Mouse (Mus musculus) Muller cell, postnatal 12 days (primary cell): ENCODE measurements around the gene Stac3.

Experiments used
- DNase-seq: peaks from one replicate; pipeline ENCODE4 v3.0.0-alpha.2; 2015; ENCODE audit errors: inconsistent ontology term

Stac3 gene

DNA sequence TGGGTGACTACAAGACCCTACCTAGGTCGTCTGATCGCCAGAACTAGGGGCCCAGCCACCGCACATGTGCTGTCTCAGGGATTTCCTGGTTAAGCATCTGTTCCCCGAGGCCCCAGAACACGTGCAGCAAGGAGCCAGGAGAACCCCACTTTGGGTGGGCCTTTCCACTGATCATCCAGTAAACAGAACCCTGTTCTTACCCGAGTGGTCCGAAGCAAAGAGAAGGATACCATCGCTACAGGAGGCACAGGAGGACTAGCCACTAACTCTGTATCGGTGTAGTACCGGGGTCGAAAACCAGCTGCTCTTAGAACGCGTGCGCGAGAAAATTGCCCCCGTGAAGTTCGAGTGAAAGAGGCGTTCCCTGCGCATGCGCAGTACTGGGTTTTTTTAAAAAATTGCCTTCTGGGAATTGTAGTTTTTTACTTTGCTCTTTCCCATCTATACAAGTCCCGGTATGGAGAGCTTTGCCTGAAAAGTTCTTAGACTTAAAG lies 20.6 kb downstream of the Stac3 start, which contains the start of gene Shmt2:
Gene Shmt2, minus strand, starts transcription at position 357 of the 494 bp plus-strand sequence.
- peak; percentile 91 for DNase-seq

DNA sequence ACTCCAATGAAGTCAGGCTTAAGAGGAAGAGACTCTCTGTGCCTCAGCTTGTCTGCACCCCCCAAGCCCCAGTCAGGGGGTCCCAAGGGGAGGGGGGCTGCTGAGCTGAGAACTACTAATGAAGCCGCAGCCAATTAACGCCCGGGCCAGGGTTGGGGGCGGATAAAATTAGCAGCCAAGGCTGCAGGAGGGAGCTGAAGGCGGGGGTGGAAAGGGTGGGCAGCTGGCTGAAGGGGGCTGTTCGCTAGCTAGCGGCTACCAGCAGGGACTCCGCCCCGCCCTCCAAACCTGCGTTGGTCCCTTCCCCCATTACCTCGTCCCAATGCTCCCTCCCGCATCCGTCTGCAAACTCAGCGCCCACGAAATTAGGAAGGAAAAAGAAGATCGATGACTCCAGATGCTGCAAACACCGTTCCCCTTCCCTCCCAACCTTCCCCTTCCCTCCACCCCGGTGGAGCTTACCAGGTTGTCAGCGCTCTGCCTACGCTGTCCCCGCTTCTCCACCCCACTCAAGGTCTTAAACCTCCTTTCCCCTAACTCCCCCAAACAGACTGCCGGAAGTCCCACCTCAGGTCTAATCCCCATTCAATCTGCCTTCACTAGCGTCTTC lies 23.3 kb downstream of the Stac3 start:
- DNase-seq, result no peak

DNA sequence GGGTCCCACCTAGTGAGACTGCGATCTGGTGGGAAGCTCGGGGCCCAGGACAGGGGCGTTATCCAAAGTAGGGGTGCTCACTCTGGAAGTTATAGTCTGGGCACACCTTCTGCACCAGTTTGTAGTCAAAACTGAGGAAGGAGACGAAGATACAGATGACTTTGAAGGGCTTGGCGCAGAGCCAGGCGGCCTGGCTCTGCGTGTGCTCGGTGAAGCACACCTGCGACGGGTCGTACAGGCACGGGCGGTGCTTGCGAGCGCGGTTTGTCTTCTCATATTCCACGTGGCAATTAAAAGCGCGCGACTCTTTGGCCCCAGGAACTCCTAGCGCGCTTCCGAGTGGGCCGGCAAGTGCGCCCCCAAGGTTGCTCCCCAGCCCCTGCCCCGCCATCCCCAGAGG lies 24.6 kb downstream of the Stac3 start:
- DNase-seq, result no peak

DNA sequence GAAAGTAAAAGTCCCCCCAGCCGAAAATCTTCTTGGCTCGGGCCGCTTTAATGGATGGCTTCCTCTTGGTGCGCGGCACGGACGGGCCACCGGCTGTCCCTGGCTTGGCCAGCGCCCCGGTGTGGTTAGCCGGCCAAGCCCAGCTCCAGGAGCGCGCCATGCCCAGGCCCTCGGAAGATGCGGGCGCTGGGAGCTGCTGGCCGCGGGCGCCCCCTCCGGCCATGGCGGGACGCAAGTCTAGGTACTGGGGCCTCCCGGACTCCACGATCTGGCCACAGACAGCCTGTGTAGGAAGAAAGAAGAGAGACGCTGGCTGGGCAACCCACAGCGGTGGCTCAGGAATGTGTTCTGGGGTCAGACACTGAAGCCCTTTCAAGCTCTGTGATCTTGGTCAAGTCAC lies 25.2 kb downstream of the Stac3 start:
- DNase-seq, result peak; percentile 77

DNA sequence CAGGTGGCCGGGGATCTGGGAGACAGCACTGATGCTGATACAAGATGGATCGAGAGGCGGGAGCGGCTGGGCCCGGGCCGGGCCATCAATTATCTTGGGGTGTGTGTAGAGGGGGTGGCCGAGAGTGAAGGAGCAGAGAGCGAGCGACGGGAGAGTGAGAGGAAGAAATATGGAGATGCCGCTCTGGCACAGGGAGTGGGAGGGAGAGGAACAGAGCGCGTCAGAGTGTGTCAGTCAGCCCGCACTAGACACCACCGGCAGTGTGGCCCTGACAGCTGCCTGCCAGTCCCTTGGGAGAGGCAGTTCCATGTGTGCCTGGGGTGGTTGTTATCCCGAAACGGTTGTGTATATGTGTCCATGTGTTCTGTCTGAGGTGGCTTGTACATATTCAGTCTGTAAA lies 26.0 kb downstream of the Stac3 start:
- DNase-seq, result no peak

DNA sequence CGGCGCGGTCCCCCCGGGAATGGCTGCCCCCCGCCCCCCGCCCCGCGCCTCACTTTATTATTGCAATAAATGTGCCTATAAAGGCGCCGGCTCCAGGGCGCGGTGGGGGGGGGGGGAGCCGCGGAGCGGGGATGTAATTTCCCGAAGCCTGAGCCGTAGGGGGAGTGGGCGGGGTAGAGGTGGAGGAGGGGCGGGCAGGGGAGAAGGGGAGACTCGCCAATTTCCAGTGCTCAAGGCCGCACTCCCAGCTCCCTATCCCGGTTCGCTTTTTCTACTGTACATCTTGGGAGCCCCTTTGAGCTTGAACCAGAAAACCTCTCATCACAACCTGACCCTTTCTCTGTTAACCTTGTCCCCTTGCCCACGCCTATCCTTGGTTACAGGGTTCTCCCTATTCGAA lies 29.5 kb downstream of the Stac3 start:
- no peak for DNase-seq

DNA sequence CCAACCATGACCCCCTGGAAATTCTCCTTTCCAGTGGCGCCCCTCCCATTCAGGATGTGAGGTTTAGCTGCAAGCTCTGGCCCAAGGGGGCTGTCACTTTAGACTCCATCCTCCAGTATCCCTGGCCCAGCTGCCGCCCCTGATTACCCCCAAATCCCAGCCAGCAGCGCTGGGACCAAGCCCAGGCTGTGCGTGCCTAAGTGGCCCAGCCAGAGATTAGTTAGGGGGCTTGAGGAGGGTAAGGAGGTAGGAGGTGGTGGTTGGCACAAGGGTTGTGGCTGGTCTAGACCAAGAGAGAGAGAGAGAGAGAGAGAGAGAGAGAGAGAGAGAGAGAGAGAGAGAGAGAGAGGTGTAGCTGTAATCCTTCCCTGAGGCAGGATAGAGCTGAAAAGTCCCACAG lies 30.1 kb downstream of the Stac3 start:
- DNase-seq, result no peak

DNA sequence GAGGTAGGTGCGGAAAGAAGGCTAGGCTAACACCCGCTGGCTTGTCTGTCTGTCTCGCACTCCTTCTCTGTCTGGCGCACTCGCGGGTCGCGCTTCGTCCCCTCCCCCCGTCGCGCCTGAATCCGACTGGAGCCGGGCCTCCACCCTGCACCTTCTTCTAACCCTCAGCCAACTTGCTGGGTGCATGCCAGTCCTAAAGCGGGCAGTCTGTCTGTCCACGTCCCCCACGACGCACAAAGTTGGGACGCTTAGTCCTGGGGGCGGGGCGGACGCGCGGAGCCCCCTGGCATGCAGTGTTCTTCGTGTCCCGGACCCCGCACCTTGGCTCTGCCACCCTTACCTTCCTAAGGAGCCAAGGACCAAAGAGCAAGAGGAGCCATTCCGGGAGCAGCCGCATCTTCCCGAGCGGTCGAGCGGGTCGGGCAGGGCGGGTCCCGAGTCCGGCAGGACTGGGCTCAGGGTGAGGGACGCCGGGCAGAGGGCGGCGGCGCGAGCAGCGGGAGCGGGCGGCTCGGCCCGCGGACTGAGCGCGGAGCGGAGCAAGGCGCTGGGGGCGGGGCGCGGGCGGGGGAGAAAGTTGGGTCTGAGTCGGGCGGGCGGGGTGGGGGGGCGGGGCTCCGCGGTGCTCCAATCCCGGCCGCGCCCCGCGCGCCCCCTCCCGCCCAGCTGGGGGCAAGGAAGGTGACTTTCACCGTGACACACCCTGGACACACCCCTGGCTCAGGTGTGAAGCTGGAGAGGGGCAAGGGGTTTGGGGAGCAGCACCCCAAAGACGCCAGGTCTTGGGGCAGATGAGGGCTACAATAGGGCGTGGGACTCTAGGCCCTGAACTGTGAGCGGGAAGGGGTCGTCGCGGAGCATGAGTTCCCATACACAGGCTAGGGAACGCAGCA lies 32.8 kb downstream of the Stac3 start, which contains the start of gene Nxph4:
Gene Nxph4, minus strand, starts transcription at position 524 of the 893 bp plus-strand sequence.
- DNase-seq, result peak; percentile 66

DNA sequence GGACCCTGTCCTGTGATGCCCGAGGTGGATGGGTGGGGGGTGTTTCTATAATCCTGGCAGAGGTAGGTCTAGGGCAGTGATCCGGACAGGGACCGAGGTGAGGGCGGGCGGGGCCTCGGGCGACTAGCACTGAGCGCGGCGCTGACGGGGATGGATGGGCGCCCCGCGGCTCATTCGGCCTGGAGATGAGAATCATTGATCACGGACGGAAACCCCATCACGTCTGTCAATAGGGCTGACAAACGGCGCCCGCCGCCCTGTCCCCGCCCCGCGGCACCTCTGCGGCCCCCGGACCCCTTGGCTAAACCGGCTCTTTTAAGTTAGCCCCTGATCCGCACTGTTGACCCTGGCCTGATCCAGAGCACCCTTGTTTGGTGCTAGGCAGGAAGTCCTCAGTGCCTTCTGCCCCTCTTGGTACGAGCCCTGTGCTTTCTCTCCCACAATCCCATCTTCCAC lies 33.5 kb downstream of the Stac3 start:
- DNase-seq, result no peak

DNA sequence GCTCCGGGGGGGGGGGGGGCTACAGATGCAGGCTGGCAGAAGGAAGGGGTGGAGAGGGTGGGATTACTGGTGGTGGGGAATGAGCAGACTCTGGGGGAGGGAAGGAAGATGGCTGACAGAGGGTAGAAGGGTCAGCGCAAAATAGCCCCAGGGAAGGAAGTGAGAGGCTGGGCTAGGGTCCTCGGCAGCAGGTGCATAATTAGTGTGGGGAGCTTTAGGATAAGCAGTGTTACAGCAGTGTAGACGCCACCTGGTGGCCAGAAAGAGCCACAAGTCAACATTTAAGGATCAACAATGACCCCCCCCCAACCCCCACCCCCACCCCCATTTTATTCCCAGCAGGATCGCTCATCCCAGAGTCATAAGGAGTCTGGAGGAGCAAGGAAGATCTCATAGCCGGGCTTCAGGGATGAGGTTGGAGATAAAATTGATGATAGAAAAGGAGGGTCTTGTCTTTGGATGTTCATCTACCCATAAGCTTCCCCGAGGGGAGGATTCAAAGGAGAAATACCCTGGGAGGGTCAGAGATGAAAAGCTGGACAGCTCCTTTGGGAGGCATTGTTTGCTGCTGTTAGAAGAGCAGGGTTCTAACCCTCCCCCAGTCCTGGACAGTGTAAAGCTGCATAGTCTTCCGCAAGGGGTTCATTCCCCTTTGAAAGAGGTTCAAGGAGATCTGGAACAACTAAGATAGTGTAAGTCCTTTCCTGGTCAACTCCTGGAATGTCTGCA lies 35.3 kb downstream of the Stac3 start:
- DNase-seq, result no peak

DNA sequence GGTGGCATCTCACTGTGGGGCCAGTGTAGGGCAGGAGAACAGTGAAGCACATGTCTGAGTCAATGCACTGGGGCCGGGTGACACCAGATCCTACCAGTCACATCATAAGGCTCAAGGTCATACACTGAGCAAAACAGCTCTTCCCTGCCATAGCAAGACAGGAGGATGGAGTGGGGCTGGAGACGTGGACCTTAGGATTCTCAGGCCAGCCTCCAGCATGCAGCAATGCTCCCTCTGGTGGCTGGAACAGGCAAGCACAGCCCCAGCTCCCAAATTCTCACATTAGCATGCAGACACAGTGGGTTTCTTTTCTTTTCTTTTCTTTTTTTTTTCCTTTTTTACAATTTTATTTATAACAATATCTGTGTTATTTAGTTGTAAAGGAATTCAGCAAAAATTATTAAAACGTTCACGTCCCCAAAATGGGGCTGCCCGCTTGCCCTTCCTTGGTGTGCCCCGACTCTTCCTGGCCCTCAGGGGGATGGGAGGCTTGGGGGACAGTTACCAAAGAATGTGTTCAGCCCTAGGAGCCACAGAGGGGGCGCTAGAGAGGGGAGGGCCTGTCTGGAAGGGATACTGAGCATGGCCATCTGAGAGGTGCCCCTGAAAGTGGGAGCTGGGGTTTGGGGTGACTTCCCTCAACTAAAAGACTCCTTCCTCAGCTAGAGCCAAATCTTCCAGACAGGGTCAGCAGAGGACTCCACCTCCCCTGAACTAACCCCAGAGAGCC lies 36.5 kb downstream of the Stac3 start:
- peak; percentile 60 for DNase-seq

DNA sequence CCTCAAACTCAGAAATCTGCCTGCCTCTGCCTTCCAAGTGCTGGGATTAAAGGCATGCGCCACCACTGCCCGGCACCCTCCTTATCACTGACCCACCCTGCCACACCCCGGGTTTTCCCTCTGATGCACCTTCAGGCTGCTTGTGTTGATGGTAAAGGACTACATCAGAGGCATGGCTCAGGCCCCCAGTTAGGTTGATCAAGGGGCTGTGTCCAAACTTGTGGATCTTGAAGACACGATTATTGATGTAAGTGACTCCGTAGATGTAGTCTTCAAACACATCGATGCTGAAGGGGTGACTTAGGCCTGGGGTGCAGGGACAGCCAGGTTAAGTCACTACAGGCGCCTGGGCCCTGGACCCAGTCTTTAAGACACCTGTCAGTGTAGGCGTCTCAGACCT lies 40.0 kb downstream of the Stac3 start:
- no peak for DNase-seq

DNA sequence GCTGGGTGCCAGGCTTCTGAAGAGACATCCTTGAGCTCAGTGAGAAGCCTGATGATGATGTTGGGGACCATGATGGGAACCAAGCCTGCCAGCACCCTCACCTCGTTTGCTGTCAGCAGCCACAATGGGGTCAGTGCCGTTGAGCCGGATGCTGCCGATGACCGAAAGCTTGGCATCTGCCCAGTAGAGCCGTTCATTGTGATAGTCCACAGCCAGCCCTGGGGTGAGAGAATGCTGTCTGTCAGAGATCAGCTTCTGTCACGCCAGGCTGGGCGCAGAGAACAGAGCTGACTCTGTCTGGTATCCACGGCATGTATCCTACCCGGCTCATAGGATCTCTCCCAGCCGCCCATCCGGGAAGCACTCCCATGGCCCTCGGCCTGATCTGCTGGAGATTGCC lies 40.6 kb downstream of the Stac3 start:
- DNase-seq, result peak; percentile 93

DNA sequence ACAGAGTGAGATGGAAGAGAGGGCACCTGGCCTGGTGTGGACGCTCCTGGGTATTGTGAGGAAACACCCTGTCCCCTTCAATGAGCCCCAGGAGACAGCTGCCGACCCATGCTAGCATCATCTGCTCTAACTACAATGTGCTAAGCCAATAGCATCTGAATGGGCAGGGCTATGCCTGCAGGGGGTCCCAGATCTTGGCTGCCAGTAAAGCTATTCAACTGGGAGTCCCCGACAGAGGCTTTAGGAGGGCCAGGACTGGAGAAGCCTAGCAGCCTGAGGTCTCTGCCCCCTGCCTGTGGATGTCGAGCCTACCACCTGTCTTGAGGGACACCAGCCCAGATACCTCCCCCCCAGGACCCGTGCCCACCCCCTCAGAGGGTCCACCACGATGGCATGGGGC lies 41.2 kb downstream of the Stac3 start:
- peak; percentile 56 for DNase-seq

DNA sequence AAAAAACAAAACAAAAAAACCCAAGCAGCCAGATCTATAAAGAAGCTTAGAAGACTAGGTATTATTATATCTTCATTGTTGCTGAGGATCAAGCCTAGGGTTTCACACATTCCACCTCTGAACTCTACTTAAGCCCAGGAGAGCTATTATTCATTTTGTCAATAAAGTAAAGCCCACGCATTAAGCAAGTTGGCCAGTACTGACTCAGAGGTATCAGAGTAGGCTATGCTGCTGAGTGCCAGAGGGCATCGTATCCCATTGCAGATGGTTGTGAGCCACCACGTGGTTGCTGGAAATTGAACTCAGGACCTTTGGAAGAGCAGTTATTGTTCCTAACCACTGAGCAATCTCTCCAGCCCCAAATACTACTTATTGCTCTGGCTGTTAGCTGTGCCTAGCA lies 42.4 kb downstream of the Stac3 start:
- no peak for DNase-seq

DNA sequence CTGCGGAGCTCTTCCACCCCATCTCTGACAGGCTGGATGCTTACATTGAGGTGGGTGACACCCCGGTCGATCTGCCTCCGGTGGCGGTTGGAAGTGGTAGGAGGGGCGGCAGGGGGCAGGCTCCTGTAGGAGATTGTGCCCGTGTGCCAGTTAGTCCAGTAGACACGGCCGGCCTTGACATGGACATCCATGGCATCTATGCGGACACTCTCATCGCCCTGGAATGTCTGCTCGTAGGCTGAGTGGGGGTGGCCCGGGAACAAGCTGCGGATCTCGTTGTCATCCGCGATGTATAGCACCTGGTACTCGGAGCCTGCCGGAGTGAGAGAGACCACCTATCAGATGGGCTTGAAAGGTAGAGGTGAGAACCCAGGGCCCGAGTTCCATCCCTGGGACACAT lies 42.9 kb downstream of the Stac3 start:
- DNase-seq, result no peak

DNA sequence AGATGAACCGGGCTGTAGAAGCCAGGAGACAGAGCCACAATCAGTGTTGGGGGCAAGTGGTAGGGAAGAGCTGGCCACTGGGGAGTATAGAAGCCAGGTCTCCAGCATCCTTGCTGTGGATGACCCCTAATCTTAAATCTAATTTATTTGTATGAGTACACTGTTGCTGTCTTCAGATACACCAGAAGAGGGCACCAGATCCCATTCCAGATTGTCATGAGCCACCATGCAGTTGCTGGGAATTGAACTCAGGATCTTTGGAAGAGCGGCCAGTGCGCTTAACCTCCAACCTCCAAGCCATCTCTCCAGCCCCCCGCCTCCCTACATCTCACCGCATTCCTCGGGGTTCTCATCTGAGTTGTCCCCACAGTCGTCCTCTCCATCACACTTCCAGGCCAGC lies 45.0 kb downstream of the Stac3 start:
- DNase-seq, result no peak

DNA sequence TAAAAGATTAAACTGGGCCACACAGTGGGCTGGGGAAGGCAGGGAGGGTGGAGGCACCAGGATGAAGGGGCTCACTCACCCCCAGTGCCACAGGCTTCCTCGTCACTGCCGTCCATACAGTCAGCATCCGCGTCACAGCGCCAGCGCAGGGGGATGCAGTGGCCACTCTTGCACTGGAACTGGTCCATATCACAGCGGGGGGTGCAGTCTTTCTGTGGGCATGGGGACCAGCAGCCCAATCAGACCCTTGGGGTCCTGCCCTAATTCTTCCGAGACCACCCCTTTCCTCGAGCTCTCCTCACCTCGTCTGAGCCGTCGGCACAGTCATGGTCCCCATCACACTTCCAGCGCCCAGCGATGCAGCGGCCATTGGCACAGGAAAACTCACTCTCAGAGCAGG lies 46.8 kb downstream of the Stac3 start:
- no peak for DNase-seq

DNA sequence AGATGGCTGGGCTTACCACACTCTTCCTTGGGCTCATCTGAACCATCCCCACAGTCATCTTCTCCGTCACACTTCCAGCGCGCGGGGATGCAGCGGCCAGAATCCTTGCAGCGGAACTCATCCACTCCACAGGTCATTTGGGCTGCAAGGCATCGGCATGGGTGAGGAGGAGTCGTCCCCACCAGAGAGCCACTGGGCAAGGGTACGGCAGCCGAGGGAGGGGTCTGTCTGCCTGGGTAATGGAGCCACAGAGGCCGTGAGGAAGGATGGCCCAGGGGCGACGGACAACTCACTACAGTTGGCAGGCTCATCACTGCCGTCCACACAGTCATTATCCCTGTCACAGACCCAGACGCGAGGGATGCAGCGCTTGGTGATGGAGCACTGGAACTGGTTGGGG lies 48.4 kb downstream of the Stac3 start:
- no peak for DNase-seq

DNA sequence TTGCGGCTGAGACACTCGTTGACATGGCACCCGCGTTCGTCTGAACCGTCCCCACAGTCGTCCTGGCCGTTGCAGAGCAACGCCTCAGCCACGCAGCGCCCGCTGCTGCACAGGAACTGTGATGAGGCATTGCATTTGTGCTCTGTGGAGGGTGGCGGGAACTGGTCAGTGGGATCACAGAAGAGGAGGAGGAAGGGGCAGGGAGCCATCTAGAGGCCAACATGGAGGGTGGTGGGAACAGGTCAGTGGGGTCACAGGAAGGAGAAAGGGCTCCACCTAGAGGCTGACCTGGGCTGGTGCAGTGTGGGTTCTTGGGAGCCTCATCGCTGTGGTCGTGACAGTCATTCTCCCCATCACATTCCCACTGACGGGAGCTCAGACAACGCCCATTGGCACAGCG lies 54.2 kb downstream of the Stac3 start:
- peak; percentile 60 for DNase-seq

DNA sequence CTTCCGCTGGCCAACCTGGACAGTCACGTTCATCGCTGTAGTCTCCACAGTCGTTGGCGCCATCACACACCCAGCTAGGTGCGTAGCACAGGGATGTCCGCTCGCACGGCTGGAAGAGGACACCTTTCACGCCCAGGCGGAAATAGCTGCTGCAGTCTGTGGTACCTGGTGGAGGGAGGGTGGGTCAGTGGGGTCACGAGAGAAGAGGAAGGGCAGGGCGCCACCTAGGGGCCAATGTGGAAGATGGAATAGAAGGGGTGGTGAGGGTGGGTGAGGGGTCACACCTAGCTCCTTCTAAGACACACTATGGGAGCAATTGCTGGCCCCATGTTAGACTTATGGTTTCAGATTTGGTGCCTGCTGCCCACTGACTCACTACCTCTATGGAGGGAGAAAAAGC lies 55.9 kb downstream of the Stac3 start:
- no peak for DNase-seq
